Mouse (Mus musculus): Measurements from ENCODE around the gene Rora.

DNA sequence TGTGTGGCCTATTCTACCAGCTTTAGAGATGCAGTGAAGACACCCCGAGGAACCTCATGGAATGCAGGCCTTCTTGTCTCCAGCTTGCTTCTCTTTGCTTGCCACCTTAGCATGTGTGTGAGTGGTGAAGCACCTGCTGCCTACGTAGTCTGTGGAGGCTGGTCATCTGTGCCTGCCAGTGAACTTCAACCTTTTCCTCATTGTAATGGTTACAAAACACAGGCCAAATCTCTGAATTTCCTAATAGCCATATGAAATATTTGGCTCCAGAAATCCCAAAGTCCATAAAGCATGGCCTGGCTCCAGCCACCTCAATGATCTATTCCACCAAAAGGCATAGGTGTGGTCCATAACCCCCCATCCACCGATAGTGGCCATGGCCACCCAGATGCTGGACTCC lies 631.4 kb downstream of the Rora start:
- TF ChIP-seq CTCF (IDR thresholded peaks at IDR 0.05; ENCODE audit: low read depth, low read length) (no peak), POLR2A (IDR thresholded peaks at IDR 0.05; ENCODE audit: extremely low read depth, insufficient read depth, low read length) (no peak)
